In genomic region chr11:107914634-107915226, GRCm38 (mm10) we compare ENCODE assay signal across 9 mouse cellular contexts. TPM values are rescaled to one million over a fixed set of nuclear protein-coding genes. Genes with fewer than 3 reads are reported as not detected.
A peak's percentile ranks its signal among the peaks of the same experiment; 100 is the strongest.
DNase-seq lines count a peak whose midpoint lies in the region; ATAC-seq and TF ChIP-seq lines count a peak whose summit lies in the region.
"Had no signal": no experiment of that assay in that cellular context is flagged by ENCODE, and none has a peak within 500 bp of the region (broad histone marks: within the 10 kb centered on the region; RNA-seq: fewer than 3 reads in every experiment).

Gene Cacng5 (minus strand): TSS chr11:107915055.

- H3K27me3 ChIP-seq in lung, embryonic 14.5 days (ENCODE audit: insufficient read depth, low read length), result peaks cover 17% of the 10 kb centered on the region; the same call in 1 of the 2 replicates
- peaks cover 39% of the 10 kb centered on the region for H3K27me3 ChIP-seq in hindbrain, embryonic 12.5 days
- H3K27me3 ChIP-seq in stomach, postnatal 0 days (ENCODE audit: control insufficient read depth, insufficient read depth, low read length), result no peaks in the 10 kb centered on the region

- H3K9ac ChIP-seq in lung, embryonic 14.5 days, result no peak within 1 kb of the TSS
- H3K9ac ChIP-seq in hindbrain, embryonic 12.5 days, result peak within 1 kb of the TSS; percentile 49
- H3K9ac ChIP-seq in stomach, postnatal 0 days (ENCODE audit: low read length), result no peak within 1 kb of the TSS

- peak; percentile 51 for DNase-seq in adrenal gland, postnatal 14 days
- DNase-seq in adrenal gland, adult 18-20 months (ENCODE audit: low spot score in 2 of 2), result no peak
- peak; percentile 60 for DNase-seq in lung, embryonic 14.5 days
- no peak for DNase-seq in lung, adult 2 months
- DNase-seq in liver, result peak; percentile 48
- DNase-seq in stomach, postnatal 0 days (ENCODE audit: low spot score), result peak; percentile 48
- DNase-seq in cerebellum, adult 9-11 months, result no peak

- no peak for TF ChIP-seq CTCF in lung, embryonic 14.5 days (IDR thresholded peaks at IDR 0.05; ENCODE audit: low read depth)
- no peak for TF ChIP-seq CTCF in lung, adult 2 months (IDR thresholded peaks at IDR 0.05; ENCODE audit: insufficient read depth, low read length)
- TF ChIP-seq CTCF in stomach, postnatal 0 days (IDR thresholded peaks at IDR 0.05; ENCODE audit: low read depth), result no peak

- no peaks in the 10 kb centered on the region for H3K36me3 ChIP-seq in lung, embryonic 14.5 days (ENCODE audit: insufficient read depth)
- no peaks in the 10 kb centered on the region for H3K36me3 ChIP-seq in hindbrain, embryonic 12.5 days
- H3K36me3 ChIP-seq in stomach, postnatal 0 days (ENCODE audit: control insufficient read depth, insufficient read depth, low read length), result no peaks in the 10 kb centered on the region

- no peak for TF ChIP-seq EP300 in stomach, postnatal 0 days (optimal IDR thresholded peaks at IDR 0.05)

- H3K4me3 ChIP-seq in lung, embryonic 14.5 days (ENCODE audit: low read depth, low read length), result peak within 1 kb of the TSS; percentile 16
- no peak within 1 kb of the TSS for H3K4me3 ChIP-seq in lung, adult 2 months (replicated peaks; ENCODE audit: extremely low read depth, low read depth, low read length)
- H3K4me3 ChIP-seq in hindbrain, embryonic 12.5 days, result peak within 1 kb of the TSS; percentile 40
- H3K4me3 ChIP-seq in stomach, postnatal 0 days (ENCODE audit: low read depth, low read length), result no peak within 1 kb of the TSS

- no peaks in the 10 kb centered on the region for H3K4me1 ChIP-seq in lung, embryonic 14.5 days (ENCODE audit: insufficient read depth)
- H3K4me1 ChIP-seq in lung, adult 2 months (ENCODE audit: control insufficient read depth, insufficient read depth, low read length), result no peaks in the 10 kb centered on the region
- peaks cover 20% of the 10 kb centered on the region for H3K4me1 ChIP-seq in hindbrain, embryonic 12.5 days
- H3K4me1 ChIP-seq in stomach, postnatal 0 days (replicated peaks; ENCODE audit: control insufficient read depth, insufficient read depth), result no peaks in the 10 kb centered on the region

- peak within 1 kb of the TSS; percentile 52 for H3K4me2 ChIP-seq in lung, embryonic 14.5 days
- H3K4me2 ChIP-seq in hindbrain, embryonic 12.5 days (replicated peaks), result peak within 1 kb of the TSS; percentile 68
- H3K4me2 ChIP-seq in stomach, postnatal 0 days (replicated peaks; ENCODE audit: low read depth), result no peak within 1 kb of the TSS

- no peak within 1 kb of the TSS for H3K27ac ChIP-seq in lung, embryonic 14.5 days (ENCODE audit: low read depth)
- H3K27ac ChIP-seq in hindbrain, embryonic 12.5 days, result no peak within 1 kb of the TSS
- no peak within 1 kb of the TSS for H3K27ac ChIP-seq in stomach, postnatal 0 days (replicated peaks)

- no peak for TF ChIP-seq POLR2A in lung, adult 2 months (IDR thresholded peaks at IDR 0.05; ENCODE audit: borderline replicate concordance, extremely low read depth, low read depth, low read length)

- H3K9me3 ChIP-seq in lung, embryonic 14.5 days (ENCODE audit: low read depth, low read length), result no peaks in the 10 kb centered on the region
- H3K9me3 ChIP-seq in hindbrain, embryonic 12.5 days (replicated peaks), result no peaks in the 10 kb centered on the region
- H3K9me3 ChIP-seq in stomach, postnatal 0 days (ENCODE audit: control insufficient read depth, low read length), result no peaks in the 10 kb centered on the region

- 5% methylated on average over 36 of the region's 36 CpGs for WGBS in lung, embryonic 14.5 days
- 6% methylated on average over 35 of the region's 36 CpGs for WGBS in lung, adult 2 months
- WGBS in hindbrain, embryonic 12.5 days, result 6% methylated on average over 34 of the region's 36 CpGs
- WGBS in stomach, postnatal 0 days, result 6% methylated on average over 34 of the region's 36 CpGs

- peak; percentile 81 for ATAC-seq in lung, embryonic 14.5 days (ENCODE audit: insufficient read depth)
- peak; percentile 75 for ATAC-seq in hindbrain, embryonic 12.5 days (ENCODE audit: low FRiP score)
- ATAC-seq in stomach, postnatal 0 days (ENCODE audit: low FRiP score, low TSS enrichment), result no peak

RNA-seq across cellular contexts. Expression of gene Cacng5, which starts in this region (rescaled TPM):
- 0.33 and 0.60 TPM in 2 replicates for total RNA-seq in adrenal gland, postnatal 14 days (2021)
- total RNA-seq in adrenal gland, adult 18-20 months (2021), result under 1 TPM in 1 of 2 experiments, not detected in 1; 0.10 TPM
- 0.16 TPM in 1 of 2 replicates, not detected in the other for polyA plus RNA-seq in lung, embryonic 14.5 days (2014; fragmentation: Nextera tagmentation; extraction: Ambion mirVana)
- 0.02 and 0.07 TPM in 2 replicates for polyA plus RNA-seq in lung, adult 2 months (2012; rRNA removed)
- 2.3 and 2.6 TPM in 2 replicates for polyA plus RNA-seq in hindbrain, embryonic 12.5 days (2016; fragmentation: Nextera tagmentation; extraction: Ambion mirVana)
- 0.17 and 0.21 TPM in 2 replicates for polyA plus RNA-seq in stomach, postnatal 0 days (2015; fragmentation: Nextera tagmentation; extraction: Ambion mirVana)
- total RNA-seq: common myeloid progenitor, adult 5-6 weeks had no signal

Comparison
In these comparisons a context has a peak if more than half of its experiments do, and no peak if none do; other contexts are left out.
1. Peak in DNase-seq in adrenal gland, postnatal 14 days; RNA of the gene not detected or under 1 TPM.
2. Peak in DNase-seq, ATAC-seq, H3K4me3 ChIP-seq and H3K4me2 ChIP-seq in lung, embryonic 14.5 days; RNA of the gene not detected or under 1 TPM.
3. Peak in DNase-seq in stomach, postnatal 0 days; RNA of the gene not detected or under 1 TPM.